Mouse (Mus musculus) layer of hippocampus, adult 9-10 months (tissue): ENCODE data around the gene Mup8.
"Not testable (repeated sequence)": the region's sequence is repeated elsewhere in the genome, so short reads cannot be mapped to it uniquely, and the experiment has no call there.

Experiments
- DNase-seq: peaks from one replicate; pipeline ENCODE4 v3.0.0; 2022; ENCODE audit warnings: low spot score

The Mup8 gene

DNA sequence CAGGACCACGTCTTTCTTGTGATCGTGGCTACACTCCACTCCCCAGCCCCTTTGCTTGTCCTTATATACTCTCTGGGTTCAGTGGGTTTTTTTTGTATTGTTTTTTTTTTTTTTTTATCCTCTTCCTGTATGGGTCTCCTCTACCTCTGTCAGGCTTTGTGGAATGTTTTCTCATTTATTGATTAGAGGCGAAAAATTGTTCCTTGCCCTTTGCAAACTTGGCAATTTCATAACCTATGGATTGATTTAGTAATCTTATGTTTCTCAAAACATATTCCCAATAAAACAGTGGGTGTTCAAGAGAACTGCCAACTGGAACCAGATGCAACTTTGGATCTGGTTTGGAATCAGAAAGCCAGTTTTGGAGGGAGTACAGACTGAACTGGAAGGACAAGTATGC, at the start of gene Mup8:
TSS of gene Mup8 (minus strand) at position 101 of the 400 bp plus-strand sequence.
- not testable (repeated sequence) for DNase-seq

DNA sequence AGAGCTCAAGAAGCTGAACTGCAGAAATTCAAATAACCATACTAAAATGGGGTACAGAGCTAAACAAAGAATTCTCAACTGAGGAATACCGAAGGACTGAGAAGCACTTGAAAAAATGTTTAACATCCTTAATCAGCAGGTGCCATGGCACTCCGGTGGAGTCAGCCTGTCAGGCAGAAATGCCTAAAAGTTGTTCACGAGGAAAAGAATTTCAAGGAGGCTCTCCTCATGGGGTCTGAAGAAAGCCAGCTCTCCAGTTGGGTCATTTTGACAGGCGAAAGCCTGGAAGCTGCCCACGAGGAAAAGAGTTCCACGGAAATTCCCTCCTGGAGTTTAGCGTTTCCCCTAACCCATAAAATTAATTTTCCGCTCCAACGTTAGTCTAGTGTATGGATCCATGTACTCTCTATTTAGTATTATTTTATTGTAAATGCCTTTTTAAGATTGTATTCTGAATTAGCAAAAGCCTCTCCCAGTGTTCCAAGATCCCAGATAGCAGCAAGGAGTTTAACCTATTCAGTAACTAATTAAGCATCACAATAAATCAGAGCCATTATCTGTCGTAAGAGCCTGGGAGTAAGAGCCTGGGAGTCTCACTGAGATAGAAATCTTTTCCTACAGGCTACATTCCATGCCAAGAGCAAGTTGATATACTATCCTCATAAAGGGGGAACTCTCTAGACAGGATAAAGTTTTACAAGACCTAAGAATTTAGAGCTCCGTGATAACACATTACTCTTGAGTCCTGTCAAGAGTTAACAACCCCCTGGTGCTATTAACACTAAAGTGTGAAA, 43.8 kb upstream of the Mup8 start:
- DNase-seq, result not testable (repeated sequence)

DNA sequence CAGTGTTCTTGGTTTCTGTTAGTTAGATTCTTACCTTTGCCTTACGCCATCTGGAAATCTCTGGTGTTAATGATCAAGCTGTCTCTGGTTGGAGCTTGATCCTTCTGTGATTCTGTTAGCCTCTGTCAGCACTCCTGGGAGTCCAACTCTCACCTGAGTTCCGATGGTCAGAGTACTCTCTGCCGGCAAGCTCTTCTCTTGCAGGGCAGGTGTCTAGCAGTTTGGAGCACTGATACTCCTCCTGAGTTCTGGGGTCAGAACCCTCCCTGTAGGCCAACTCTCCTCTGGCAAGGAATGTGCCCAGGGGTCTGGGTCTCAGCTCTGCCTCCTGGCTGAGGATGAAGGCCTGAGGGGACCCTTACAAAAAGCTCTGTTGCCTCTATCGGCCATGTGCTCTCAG, 40.3 kb upstream of the Mup8 start:
- DNase-seq, result not testable (repeated sequence)
